Mouse (Mus musculus): ENCODE measurements around the gene Fam227b.
A peak's percentile ranks its signal among the peaks of the same experiment; 100 is the strongest.

Gene Fam227b

DNA sequence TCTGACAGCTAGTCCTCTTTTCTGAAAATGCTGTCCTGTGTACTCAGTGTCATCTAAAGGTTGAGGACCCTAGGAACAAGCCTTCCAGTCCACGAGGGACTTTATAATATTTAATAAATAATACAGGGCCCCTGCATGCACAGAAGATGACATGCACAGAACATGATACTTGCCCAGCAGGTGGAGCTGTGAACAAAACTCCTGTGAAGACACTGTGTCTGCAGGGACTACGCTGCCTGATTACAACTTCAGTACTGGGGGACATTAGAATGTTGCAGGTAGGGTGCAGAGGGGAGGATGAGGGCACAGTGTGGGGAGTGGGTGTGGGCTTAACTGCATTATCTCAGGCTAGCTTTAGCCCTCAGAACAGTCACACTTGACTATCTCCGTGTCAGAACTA lies 145.7 kb downstream of the Fam227b start:
- peak; percentile 10 for DNase-seq (ENCODE audit: low read depth, low spot score)

GRCm38 (mm10) chr2:126002291-126002690 lies 149.5 kb downstream of the Fam227b start:
- no peak for DNase-seq (ENCODE audit: low read depth, low spot score)

DNA sequence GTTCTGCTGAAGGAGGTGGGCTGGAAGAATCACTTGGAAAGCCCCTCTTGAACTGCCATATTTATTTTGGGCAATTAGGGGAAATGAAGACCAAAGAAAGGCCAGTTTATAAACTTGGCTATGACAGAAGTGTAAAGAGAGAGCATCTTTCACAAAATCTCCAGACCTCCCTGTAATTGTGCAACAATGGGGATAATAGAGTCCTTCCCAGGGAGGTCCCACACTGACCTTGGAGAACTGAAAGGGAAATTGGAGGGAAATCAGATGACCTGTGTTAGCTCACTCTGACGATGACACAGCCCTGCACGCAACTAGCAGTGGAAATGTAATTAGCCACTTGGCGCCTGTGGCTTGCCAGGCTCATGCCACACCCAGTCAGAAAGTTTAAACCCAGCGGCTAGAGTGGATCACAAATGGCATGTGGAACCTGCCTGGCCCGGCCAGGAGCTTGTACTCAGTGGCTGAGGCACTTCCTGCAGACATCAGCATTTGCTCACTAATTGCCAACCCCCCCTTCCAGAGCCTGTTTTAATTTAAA lies 175.9 kb downstream of the Fam227b start:
- no peak for DNase-seq (ENCODE audit: low read depth, low spot score)

- no peak for DNase-seq (ENCODE audit: low read depth, low spot score)
Observed at GRCm38 (mm10) chr2:125975206-125975605, 176.6 kb downstream of the Fam227b start.

DNA sequence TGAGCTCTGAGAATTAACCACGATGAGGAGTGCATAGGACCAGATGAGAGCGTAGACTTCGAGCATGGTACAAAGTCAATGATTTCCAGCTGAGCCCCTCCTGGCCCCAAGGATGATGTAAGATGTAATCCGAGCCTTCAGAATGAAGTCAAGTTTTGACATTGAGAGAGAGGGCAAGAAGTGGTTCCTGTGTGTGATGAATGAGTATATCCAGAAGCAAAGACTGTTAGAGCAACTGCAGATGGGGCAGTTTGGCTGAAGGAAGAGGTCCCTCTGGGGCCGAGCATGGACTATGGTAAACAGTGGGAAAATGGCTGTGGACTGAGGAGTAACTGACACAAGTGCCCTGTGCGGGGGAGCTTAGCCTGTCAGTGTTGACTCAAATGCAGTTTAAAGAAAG lies 178.6 kb downstream of the Fam227b start:
- DNase-seq (ENCODE audit: low read depth, low spot score), result no peak

DNA sequence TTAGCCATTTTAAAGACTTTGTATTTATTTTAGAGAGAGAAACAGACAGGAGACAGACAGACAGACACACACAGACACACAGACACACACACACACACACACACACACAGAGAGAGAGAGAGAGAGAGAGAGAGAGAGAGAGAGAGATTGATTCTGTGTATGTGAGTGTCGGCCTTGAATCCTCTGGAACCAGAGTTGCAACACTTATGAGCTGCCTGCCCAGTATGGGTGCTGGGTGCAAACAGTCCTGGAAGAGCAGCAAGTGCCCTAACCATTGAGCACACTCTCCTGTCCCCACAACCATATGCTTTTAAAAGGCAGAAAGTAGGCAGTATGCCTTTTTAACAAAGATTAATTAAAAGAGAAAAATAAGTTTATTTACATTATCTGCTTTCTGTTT lies 183.0 kb downstream of the Fam227b start:
- no peak for DNase-seq (ENCODE audit: low read depth, low spot score)

- DNase-seq (ENCODE audit: low read depth, low spot score), result no peak
Observed at GRCm38 (mm10) chr2:125948195-125948594, 203.6 kb downstream of the Fam227b start.

GRCm38 (mm10) chr2:125943301-125943700 lies 208.5 kb downstream of the Fam227b start:
- DNase-seq (ENCODE audit: low read depth, low spot score), result no peak

- no peak for DNase-seq (ENCODE audit: low read depth, low spot score)
Observed at GRCm38 (mm10) chr2:125941111-125941785, 210.6 kb downstream of the Fam227b start.

GRCm38 (mm10) chr2:125938993-125939642 lies 212.7 kb downstream of the Fam227b start:
- DNase-seq (ENCODE audit: low read depth, low spot score), result no peak

DNA sequence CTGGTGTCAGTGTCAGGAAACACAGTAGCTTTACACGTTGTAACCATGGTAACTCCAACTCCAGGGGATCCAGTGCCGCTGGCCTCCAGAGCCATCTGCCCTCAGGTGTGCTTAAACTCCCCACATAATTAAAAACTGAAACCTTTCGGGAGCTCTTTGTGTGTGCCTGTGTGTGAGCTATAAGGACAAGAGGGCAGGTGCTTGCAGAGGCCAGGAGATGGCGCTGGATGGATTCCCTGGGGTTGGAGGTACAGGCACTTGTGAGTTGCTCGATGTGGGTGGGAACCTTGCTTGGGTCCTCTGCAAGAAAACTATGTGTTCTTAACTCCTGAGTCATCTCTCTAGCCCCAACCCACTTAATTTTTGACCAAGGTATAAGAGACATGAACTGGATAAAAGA lies 215.4 kb downstream of the Fam227b start:
- DNase-seq (ENCODE audit: low read depth, low spot score), result no peak

- DNase-seq (ENCODE audit: low read depth, low spot score), result no peak
Observed at GRCm38 (mm10) chr2:125933977-125934376, 217.8 kb downstream of the Fam227b start.

Data from brain, embryonic 18.5 days (tissue).